Mouse (Mus musculus) testis, adult 2 months (tissue): ENCODE measurements around the gene Trim8. TPM values are rescaled to one million over a fixed set of nuclear protein-coding genes. Genes with fewer than 3 reads are reported as not detected.
A peak's percentile ranks its signal among the peaks of the same experiment; 100 is the strongest.

Experiments
- H3K27ac ChIP-seq: fragments of 200-500 bp; 2 replicates; pipeline ENCODE4 v1.5.1; 2012; ENCODE audit warnings: low read depth, low read length; ENCODE audit not compliant: control insufficient read depth, insufficient read depth
- H3K27me3 ChIP-seq: fragments of 200-500 bp; 2 replicates; pipeline ENCODE4 v1.6.1; 2012; ENCODE audit warnings: mild to moderate bottlenecking, low read length, moderate library complexity; ENCODE audit not compliant: control insufficient read depth, insufficient read depth
- H3K36me3 ChIP-seq: fragments of 200-500 bp; 2 replicates; pipeline ENCODE4 v1.6.1; 2012; ENCODE audit warnings: mild to moderate bottlenecking, low read length; ENCODE audit not compliant: control insufficient read depth, insufficient read depth
- H3K4me1 ChIP-seq: fragments of 200-500 bp; 2 replicates; pipeline ENCODE4 v1.6.1; 2012; ENCODE audit warnings: low read length; ENCODE audit not compliant: control insufficient read depth, insufficient read depth
- H3K4me3 ChIP-seq: fragments of 200-500 bp; 2 replicates; pipeline ENCODE4 v1.5.1; 2012; ENCODE audit warnings: low read depth, mild to moderate bottlenecking, low read length, moderate library complexity, mixed read lengths; ENCODE audit not compliant: control insufficient read depth
- CTCF ChIP-seq: fragments of 200-500 bp; IDR thresholded peaks from 2 replicates; pipeline ENCODE4 v1.5.1; 2012; ENCODE audit warnings: low read depth, mild to moderate bottlenecking, inconsistent platforms, low read length, moderate library complexity; ENCODE audit not compliant: control insufficient read depth, insufficient read depth, insufficient replicate concordance
- POLR2A ChIP-seq: fragments of 200-500 bp; IDR thresholded peaks from 2 replicates; pipeline ENCODE4 v1.6.1; 2012; ENCODE audit warnings: low read depth, mild to moderate bottlenecking, inconsistent platforms, low read length, moderate library complexity; ENCODE audit not compliant: control insufficient read depth
- polyA plus RNA-seq: library from polyadenylated mRNA; depleted of rRNA; stranded (reverse); fragments of >200 nt; gene quantifications from 2 replicates; pipeline ENCODE4 v1.2.3, GENCODE M21; 2012

Trim8 gene
- polyA plus RNA-seq, 1 experiment = 2.1 TPM

GRCm38 (mm10) chr19:46510401-46510800 is 8.9 kb downstream of the Trim8 start:
- Histone ChIP-seq H3K27me3 (no peaks in the 10 kb centered on the region), H3K4me3 (no peak overlapping the region), H3K4me1 (peaks cover 12% of the 10 kb centered on the region), H3K36me3 (no peaks in the 10 kb centered on the region), H3K27ac (no peak overlapping the region)
- TF ChIP-seq CTCF = no peak
- no peak for TF ChIP-seq POLR2A

- H3K36me3 ChIP-seq = no peaks in the 10 kb centered on the region
- H3K4me1 ChIP-seq = peaks cover 16% of the 10 kb centered on the region
- no peaks in the 10 kb centered on the region for H3K27me3 ChIP-seq
- TF ChIP-seq POLR2A = no peak
- peak; percentile 42; the same call in 1 of the 2 replicates for TF ChIP-seq CTCF
- no peak overlapping the region for H3K4me3 ChIP-seq
- H3K27ac ChIP-seq = no peak overlapping the region
These were observed 9.3 kb downstream of the Trim8 start for GRCm38 (mm10) chr19:46510824-46511223.

GRCm38 (mm10) chr19:46511263-46511662 is 9.8 kb downstream of the Trim8 start:
- H3K4me3 ChIP-seq = no peak overlapping the region
- H3K4me1 ChIP-seq = peaks cover 17% of the 10 kb centered on the region
- no peaks in the 10 kb centered on the region for H3K27me3 ChIP-seq
- H3K27ac ChIP-seq = no peak overlapping the region
- TF ChIP-seq POLR2A = no peak
- no peak for TF ChIP-seq CTCF
- H3K36me3 ChIP-seq = no peaks in the 10 kb centered on the region

- H3K36me3 ChIP-seq = no peaks in the 10 kb centered on the region
- TF ChIP-seq CTCF (no peak), POLR2A (no peak)
- peak overlapping the region; percentile 88 for H3K4me3 ChIP-seq
- peaks cover 25% of the 10 kb centered on the region for H3K4me1 ChIP-seq
- no peaks in the 10 kb centered on the region for H3K27me3 ChIP-seq
- H3K27ac ChIP-seq = no peak overlapping the region
These were observed 12.9 kb downstream of the Trim8 start for GRCm38 (mm10) chr19:46514387-46514786.

- Histone ChIP-seq H3K27me3 (no peaks in the 10 kb centered on the region), H3K4me3 (peak overlapping the region; percentile 88), H3K36me3 (no peaks in the 10 kb centered on the region), H3K4me1 (peaks cover 23% of the 10 kb centered on the region), H3K27ac (peak overlapping the region; percentile 86)
- no peak; the same call in 1 of the 2 replicates for TF ChIP-seq POLR2A
These were observed 13.9 kb downstream of the Trim8 start for GRCm38 (mm10) chr19:46515287-46515821.

GRCm38 (mm10) chr19:46516667-46517528 is 15.4 kb downstream of the Trim8 start:
- Histone ChIP-seq H3K36me3 (no peaks in the 10 kb centered on the region), H3K4me3 (no peak overlapping the region), H3K27ac (no peak overlapping the region), H3K4me1 (peaks cover 23% of the 10 kb centered on the region), H3K27me3 (no peaks in the 10 kb centered on the region)
- TF ChIP-seq POLR2A (no peak), CTCF (no peak)

GRCm38 (mm10) chr19:46517529-46518351 is 16.2 kb downstream of the Trim8 start:
- Histone ChIP-seq H3K27ac (no peak overlapping the region), H3K4me1 (peaks cover 23% of the 10 kb centered on the region), H3K4me3 (no peak overlapping the region), H3K27me3 (no peaks in the 10 kb centered on the region), H3K36me3 (no peaks in the 10 kb centered on the region)
- TF ChIP-seq CTCF = no peak
- TF ChIP-seq POLR2A = no peak
